Mouse (Mus musculus): ENCODE results near the gene Nf1. TPM values are rescaled to one million over a fixed set of nuclear protein-coding genes. Genes with fewer than 3 reads are reported as not detected.

Nf1 gene
- total and polyA plus RNA-seq, 2 experiments from 2014 or later, result 3.5 to 20.1 TPM

DNA sequence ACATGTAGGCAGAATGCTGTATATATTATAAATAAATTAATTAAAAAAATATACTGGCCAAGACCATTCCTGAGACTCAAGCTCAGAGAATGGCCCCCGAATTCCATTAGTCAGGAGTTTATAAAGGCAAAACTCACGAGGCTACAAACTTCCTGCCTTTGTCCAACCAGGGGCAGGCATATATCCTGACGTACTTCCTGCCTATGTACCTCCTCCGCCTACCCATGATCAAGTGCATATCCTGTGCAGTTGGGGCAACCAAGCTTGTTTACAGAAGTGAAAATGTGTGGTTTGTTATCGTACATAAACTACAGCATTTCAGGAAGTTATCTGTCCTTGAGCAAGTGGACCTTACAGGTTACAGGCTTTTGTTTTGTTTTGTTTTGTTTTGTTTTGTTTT lies 283.5 kb downstream of the Nf1 start:
- WGBS, result 60% methylated on average over 5 of the region's 5 CpGs
- Histone ChIP-seq H3K4me2 (ENCODE audit: low read depth, low read length) (no peak overlapping the region), H3K4me1 (ENCODE audit: control insufficient read depth, insufficient read depth) (no peaks in the 10 kb centered on the region), H3K9ac (replicated peaks; ENCODE audit: low read depth, low read length) (no peak overlapping the region), H3K27ac (ENCODE audit: low read depth) (no peak overlapping the region), H3K9me3 (replicated peaks; ENCODE audit: control insufficient read depth, low read length) (no peaks in the 10 kb centered on the region), H3K36me3 (replicated peaks; ENCODE audit: control insufficient read depth, insufficient read depth, low read length) (no peaks in the 10 kb centered on the region), H3K27me3 (ENCODE audit: control insufficient read depth, insufficient read depth, low read length) (0 out of 2 replicates have a peak, but pooled peaks cover 5% of the 10 kb centered on the region), H3K4me3 (ENCODE audit: low read depth, low read length) (no peak overlapping the region)
- ATAC-seq (ENCODE audit: insufficient read depth, low read depth) (no peak), DNase-seq (ENCODE audit: low spot score) (no peak)
- TF ChIP-seq CTCF (IDR thresholded peaks at IDR 0.05; ENCODE audit: low read depth) (no peak), EP300 (IDR thresholded peaks at IDR 0.05; ENCODE audit: low read depth) (no peak)

- peak; percentile 20; the same call in 1 of the 2 replicates for ATAC-seq (ENCODE audit: insufficient read depth, low read depth)
- Histone ChIP-seq H3K36me3 (replicated peaks; ENCODE audit: control insufficient read depth, insufficient read depth, low read length) (no peaks in the 10 kb centered on the region), H3K27ac (ENCODE audit: low read depth) (no peak overlapping the region), H3K4me3 (ENCODE audit: low read depth, low read length) (no peak overlapping the region), H3K27me3 (ENCODE audit: control insufficient read depth, insufficient read depth, low read length) (0 out of 2 replicates have a peak, but pooled peaks cover 5% of the 10 kb centered on the region), H3K4me2 (ENCODE audit: low read depth, low read length) (no peak overlapping the region), H3K9ac (replicated peaks; ENCODE audit: low read depth, low read length) (no peak overlapping the region), H3K4me1 (ENCODE audit: control insufficient read depth, insufficient read depth) (no peaks in the 10 kb centered on the region), H3K9me3 (replicated peaks; ENCODE audit: control insufficient read depth, low read length) (no peaks in the 10 kb centered on the region)
- DNase-seq (ENCODE audit: low spot score), result peak; percentile 42
- peak; percentile 81 for TF ChIP-seq CTCF (IDR thresholded peaks at IDR 0.05; ENCODE audit: low read depth)
- no peak for TF ChIP-seq EP300 (IDR thresholded peaks at IDR 0.05; ENCODE audit: low read depth)
- WGBS, result 16% methylated on average over 4 of the region's 4 CpGs
These were observed 285.4 kb downstream of the Nf1 start for GRCm38 (mm10) chr11:79624801-79625302.

DNA sequence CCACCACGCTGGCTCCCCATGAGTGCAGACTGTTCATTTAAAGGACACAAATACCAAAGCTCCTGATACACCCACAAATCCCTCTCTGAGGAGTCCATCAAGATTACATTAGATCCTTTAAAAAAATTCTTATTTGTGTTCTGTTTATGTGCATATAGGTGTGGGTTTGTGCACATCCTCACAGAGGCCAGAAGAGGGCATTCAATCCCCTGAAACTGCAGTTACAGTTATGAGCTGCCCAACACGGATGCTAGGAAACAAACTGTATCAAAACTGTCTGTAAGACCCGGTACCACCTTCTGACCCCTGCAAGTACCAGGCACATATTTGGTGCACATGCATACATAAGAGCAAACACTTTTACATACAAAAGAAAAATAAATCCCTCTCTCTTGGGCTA lies 289.2 kb downstream of the Nf1 start:
- Histone ChIP-seq H3K4me2 (ENCODE audit: low read depth, low read length) (no peak overlapping the region), H3K36me3 (replicated peaks; ENCODE audit: control insufficient read depth, insufficient read depth, low read length) (no peaks in the 10 kb centered on the region), H3K4me3 (ENCODE audit: low read depth, low read length) (no peak overlapping the region), H3K9me3 (replicated peaks; ENCODE audit: control insufficient read depth, low read length) (no peaks in the 10 kb centered on the region), H3K27me3 (ENCODE audit: control insufficient read depth, insufficient read depth, low read length) (0 out of 2 replicates have a peak, but pooled peaks cover 5% of the 10 kb centered on the region), H3K9ac (replicated peaks; ENCODE audit: low read depth, low read length) (no peak overlapping the region), H3K27ac (ENCODE audit: low read depth) (no peak overlapping the region), H3K4me1 (ENCODE audit: control insufficient read depth, insufficient read depth) (no peaks in the 10 kb centered on the region)
- no peak for TF ChIP-seq EP300 (IDR thresholded peaks at IDR 0.05; ENCODE audit: low read depth)
- TF ChIP-seq CTCF (IDR thresholded peaks at IDR 0.05; ENCODE audit: low read depth), result peak; percentile 37
- ATAC-seq (ENCODE audit: insufficient read depth, low read depth) (no peak), DNase-seq (ENCODE audit: low spot score) (no peak)
- WGBS, result 72% methylated on average over 3 of the region's 3 CpGs

DNA sequence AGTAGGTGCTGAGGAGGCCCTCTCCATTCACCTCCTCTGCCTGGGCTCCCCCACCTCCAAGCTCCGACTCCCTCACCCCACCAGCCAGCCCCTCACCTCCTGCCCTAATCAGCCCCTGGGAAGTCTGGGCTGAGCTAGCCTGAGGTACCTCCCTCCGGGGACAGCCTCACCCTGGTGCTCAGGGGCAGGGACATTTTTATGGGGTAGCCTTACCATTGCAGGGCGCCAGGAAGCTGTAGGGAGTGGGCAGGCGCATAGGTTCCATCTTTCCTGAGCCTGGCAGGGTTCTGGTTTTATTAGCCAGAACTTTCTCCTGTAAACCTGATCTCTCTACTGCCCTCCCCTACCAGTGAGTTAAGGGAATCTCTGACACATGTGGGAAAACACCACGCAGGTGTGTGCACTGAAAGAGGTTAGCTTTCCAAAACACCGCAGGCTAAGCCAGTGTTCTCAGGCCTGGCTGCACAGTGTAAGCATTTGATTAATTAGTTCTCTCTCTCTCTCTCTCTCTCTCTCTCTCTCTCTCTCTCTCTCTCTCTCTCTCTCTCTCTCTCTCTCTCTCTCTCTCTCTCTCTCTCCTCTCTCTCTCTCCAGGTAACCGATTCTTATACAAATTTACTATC lies 290.4 kb downstream of the Nf1 start:
- no peak overlapping the region for H3K27ac ChIP-seq (ENCODE audit: low read depth)
- no peak overlapping the region for H3K4me3 ChIP-seq (ENCODE audit: low read depth, low read length)
- ATAC-seq (ENCODE audit: insufficient read depth, low read depth) (no peak), DNase-seq (ENCODE audit: low spot score) (no peak)
- no peaks in the 10 kb centered on the region for H3K36me3 ChIP-seq (replicated peaks; ENCODE audit: control insufficient read depth, insufficient read depth, low read length)
- H3K27me3 ChIP-seq (ENCODE audit: control insufficient read depth, insufficient read depth, low read length), result 0 out of 2 replicates have a peak, but pooled peaks cover 5% of the 10 kb centered on the region
- H3K9ac ChIP-seq (replicated peaks; ENCODE audit: low read depth, low read length), result no peak overlapping the region
- H3K9me3 ChIP-seq (replicated peaks; ENCODE audit: control insufficient read depth, low read length), result no peaks in the 10 kb centered on the region
- TF ChIP-seq EP300 (IDR thresholded peaks at IDR 0.05; ENCODE audit: low read depth), result no peak
- TF ChIP-seq CTCF (IDR thresholded peaks at IDR 0.05; ENCODE audit: low read depth), result no peak
- H3K4me1 ChIP-seq (ENCODE audit: control insufficient read depth, insufficient read depth), result no peaks in the 10 kb centered on the region
- no peak overlapping the region for H3K4me2 ChIP-seq (ENCODE audit: low read depth, low read length)
- 79% methylated on average over 7 of the region's 7 CpGs for WGBS

DNA sequence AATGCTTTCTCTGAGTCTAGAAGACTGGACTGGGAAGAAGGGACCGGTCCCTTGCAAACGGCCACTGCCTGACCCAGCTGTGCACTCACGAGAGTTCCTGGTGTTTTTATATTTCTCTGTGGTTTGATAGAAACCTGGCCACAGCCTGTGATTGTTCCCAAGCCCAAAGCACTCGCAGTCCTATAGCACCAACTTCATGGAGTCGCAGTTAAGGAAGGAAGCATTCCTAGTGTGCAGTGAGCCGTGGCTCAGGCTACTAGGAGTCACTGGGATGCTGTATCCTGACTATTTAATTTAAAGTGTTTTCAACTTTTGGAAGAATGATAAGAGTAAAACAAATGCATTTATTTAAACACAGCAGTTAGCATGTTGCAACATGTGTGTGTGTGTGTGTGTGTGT lies 291.0 kb downstream of the Nf1 start:
- Histone ChIP-seq H3K9me3 (replicated peaks; ENCODE audit: control insufficient read depth, low read length) (no peaks in the 10 kb centered on the region), H3K4me3 (ENCODE audit: low read depth, low read length) (no peak overlapping the region), H3K4me1 (ENCODE audit: control insufficient read depth, insufficient read depth) (no peaks in the 10 kb centered on the region), H3K9ac (replicated peaks; ENCODE audit: low read depth, low read length) (no peak overlapping the region), H3K4me2 (ENCODE audit: low read depth, low read length) (no peak overlapping the region), H3K27me3 (ENCODE audit: control insufficient read depth, insufficient read depth, low read length) (0 out of 2 replicates have a peak, but pooled peaks cover 2% of the 10 kb centered on the region), H3K27ac (ENCODE audit: low read depth) (no peak overlapping the region), H3K36me3 (replicated peaks; ENCODE audit: control insufficient read depth, insufficient read depth, low read length) (no peaks in the 10 kb centered on the region)
- no peak for TF ChIP-seq EP300 (IDR thresholded peaks at IDR 0.05; ENCODE audit: low read depth)
- TF ChIP-seq CTCF (IDR thresholded peaks at IDR 0.05; ENCODE audit: low read depth), result no peak
- 67% methylated on average over 6 of the region's 6 CpGs for WGBS
- DNase-seq (ENCODE audit: low spot score) (no peak), ATAC-seq (ENCODE audit: insufficient read depth, low read depth) (no peak)

Other genes starting within 250 kb of the Nf1 start
- gene Ksr1, start 193.3 kb upstream of the Nf1 start, total RNA-seq (2014; rRNA removed; ENCODE audit: low replicate concordance), result 7.7 and 15.2 TPM in 2 replicates
- 1.3 and 1.5 TPM in 2 replicates for gene Ksr1, start 193.3 kb upstream of the Nf1 start, polyA plus RNA-seq (2015; fragmentation: Nextera tagmentation; extraction: Ambion mirVana)
- 60.4 and 73.2 TPM in 2 replicates for gene Wsb1, start 85.0 kb upstream of the Nf1 start, total RNA-seq (2014; rRNA removed; ENCODE audit: low replicate concordance)
- gene Wsb1, start 85.0 kb upstream of the Nf1 start, polyA plus RNA-seq (2015; fragmentation: Nextera tagmentation; extraction: Ambion mirVana), result 63.9 and 64.5 TPM in 2 replicates
- gene Gm9964, start 42.8 kb upstream of the Nf1 start, total RNA-seq (2014; rRNA removed; ENCODE audit: low replicate concordance), result not detected in 2 replicates
- not detected in 2 replicates for gene Gm9964, start 42.8 kb upstream of the Nf1 start, polyA plus RNA-seq (2015; fragmentation: Nextera tagmentation; extraction: Ambion mirVana)
- not detected in 2 replicates for gene Omg, start 164.4 kb downstream of the Nf1 start, total RNA-seq (2014; rRNA removed; ENCODE audit: low replicate concordance)
- 0.07 TPM in 1 of 2 replicates, not detected in the other for gene Omg, start 164.4 kb downstream of the Nf1 start, polyA plus RNA-seq (2015; fragmentation: Nextera tagmentation; extraction: Ambion mirVana)
- gene Evi2b, start 184.1 kb downstream of the Nf1 start, total RNA-seq (2014; rRNA removed; ENCODE audit: low replicate concordance), result 0.62 and 0.84 TPM in 2 replicates
- gene Evi2b, start 184.1 kb downstream of the Nf1 start, polyA plus RNA-seq (2015; fragmentation: Nextera tagmentation; extraction: Ambion mirVana), result 0.36 and 0.54 TPM in 2 replicates
- gene Evi2, start 190.9 kb downstream of the Nf1 start, total RNA-seq (2014; rRNA removed; ENCODE audit: low replicate concordance), result not detected in 2 replicates
- 0.14 and 0.19 TPM in 2 replicates for gene Evi2, start 190.9 kb downstream of the Nf1 start, polyA plus RNA-seq (2015; fragmentation: Nextera tagmentation; extraction: Ambion mirVana)
- gene Evi2a, start 190.9 kb downstream of the Nf1 start, total RNA-seq (2014; rRNA removed; ENCODE audit: low replicate concordance), result 2.0 and 2.1 TPM in 2 replicates
- gene Evi2a, start 190.9 kb downstream of the Nf1 start, polyA plus RNA-seq (2015; fragmentation: Nextera tagmentation; extraction: Ambion mirVana), result 2.5 TPM in 2 replicates

All from heart, postnatal 0 days (tissue).